In the genomic region with DNA sequence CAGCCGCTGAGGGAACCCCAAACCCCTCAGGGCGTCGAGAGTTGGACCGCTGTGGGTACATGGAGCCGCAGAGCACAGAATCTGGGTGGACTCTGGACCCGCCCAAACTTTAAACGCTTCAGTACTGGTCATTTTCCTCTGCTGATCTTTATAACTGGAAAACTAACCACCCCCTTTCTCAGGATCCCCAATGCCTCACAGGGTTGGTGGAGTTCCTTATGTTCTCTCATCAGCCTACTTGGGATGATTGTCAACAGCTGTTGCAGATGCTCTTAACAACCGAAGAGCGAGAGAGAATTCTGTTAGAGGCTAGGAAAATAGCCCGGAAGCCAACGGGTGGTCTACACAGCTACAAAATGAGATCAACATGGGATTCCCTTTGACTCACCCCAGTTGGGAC, we compare ENCODE assay signal across 8 mouse cellular contexts. TPM values are rescaled to one million over a fixed set of nuclear protein-coding genes. Genes with fewer than 3 reads are reported as not detected.
DNase-seq lines count a peak whose midpoint lies in the region; ATAC-seq and TF ChIP-seq lines count a peak whose summit lies in the region.
"Not testable (repeated sequence)": the region's sequence is repeated elsewhere in the genome, so short reads cannot be mapped to it uniquely, and the experiment has no call there.

A gene (plus strand): TSS at position 301 of the 400 bp plus-strand sequence.

- not testable (repeated sequence) for TF ChIP-seq CTCF in ES-Bruce4 (IDR thresholded peaks at IDR 0.05; ENCODE audit: low read depth, low read length)

- TF ChIP-seq POLR2A in ES-Bruce4 (IDR thresholded peaks at IDR 0.05; ENCODE audit: insufficient read depth, low read length): not testable (repeated sequence)

- not testable (repeated sequence) for H3K9ac ChIP-seq in ES-Bruce4 (ENCODE audit: low read depth, poor library complexity, severe bottlenecking); forebrain, embryonic 11.5 days (ENCODE audit: low read length); heart, embryonic 15.5 days; intestine, embryonic 16.5 days (ENCODE audit: low read depth, low read length); limb, embryonic 15.5 days; lung, embryonic 16.5 days (ENCODE audit: low read length); neural tube, embryonic 12.5 days

- 91% methylated on average over 11 of the region's 11 CpGs for WGBS in embryonic facial prominence, embryonic 10.5 days
- WGBS in forebrain, embryonic 11.5 days: 93% methylated on average over 11 of the region's 11 CpGs
- WGBS in heart, embryonic 15.5 days: 93% methylated on average over 11 of the region's 11 CpGs
- WGBS in intestine, embryonic 16.5 days: 95% methylated on average over 11 of the region's 11 CpGs
- 79% methylated on average over 11 of the region's 11 CpGs for WGBS in limb, embryonic 15.5 days
- WGBS in lung, embryonic 16.5 days: 91% methylated on average over 11 of the region's 11 CpGs
- 94% methylated on average over 11 of the region's 11 CpGs for WGBS in neural tube, embryonic 12.5 days

- H3K36me3 ChIP-seq in ES-Bruce4 (ENCODE audit: control insufficient read depth, insufficient read depth, low read length, poor library complexity, severe bottlenecking); embryonic facial prominence, embryonic 10.5 days (replicated peaks); forebrain, embryonic 11.5 days (ENCODE audit: control insufficient read depth, insufficient read depth, low read length); heart, embryonic 15.5 days; intestine, embryonic 16.5 days (ENCODE audit: control insufficient read depth, insufficient read depth, low read length); limb, embryonic 15.5 days; lung, embryonic 16.5 days (ENCODE audit: control insufficient read depth, insufficient read depth, low read length); neural tube, embryonic 12.5 days: not testable (repeated sequence)

- peaks cover 18% of the 10 kb centered on the region for H3K9me3 ChIP-seq in ES-Bruce4 (replicated peaks; ENCODE audit: control insufficient read depth, insufficient read depth, low read length, poor library complexity, severe bottlenecking)
- not testable (repeated sequence) for H3K9me3 ChIP-seq in embryonic facial prominence, embryonic 10.5 days; forebrain, embryonic 11.5 days (ENCODE audit: control insufficient read depth, low read length); heart, embryonic 15.5 days (replicated peaks); intestine, embryonic 16.5 days (ENCODE audit: control insufficient read depth, low read length); limb, embryonic 15.5 days; lung, embryonic 16.5 days (ENCODE audit: control insufficient read depth, low read length); neural tube, embryonic 12.5 days

- H3K4me1 ChIP-seq in ES-Bruce4 (ENCODE audit: control insufficient read depth, insufficient read depth, low read length); embryonic facial prominence, embryonic 10.5 days; forebrain, embryonic 11.5 days (replicated peaks; ENCODE audit: control insufficient read depth, insufficient read depth, low read length); heart, embryonic 15.5 days (replicated peaks); intestine, embryonic 16.5 days (ENCODE audit: control insufficient read depth, insufficient read depth, low read length); limb, embryonic 15.5 days; lung, embryonic 16.5 days (replicated peaks; ENCODE audit: control insufficient read depth, insufficient read depth, low read length); neural tube, embryonic 12.5 days: not testable (repeated sequence)

- H3K4me3 ChIP-seq in ES-Bruce4 (ENCODE audit: low read depth, low read length); embryonic facial prominence, embryonic 10.5 days; forebrain, embryonic 11.5 days (ENCODE audit: low read depth, low read length); heart, embryonic 15.5 days; intestine, embryonic 16.5 days (ENCODE audit: low read length); limb, embryonic 15.5 days; lung, embryonic 16.5 days (ENCODE audit: low read length); neural tube, embryonic 12.5 days: not testable (repeated sequence)

- not testable (repeated sequence) for H3K27me3 ChIP-seq in ES-Bruce4 (ENCODE audit: control insufficient read depth, insufficient read depth, low read length, poor library complexity, severe bottlenecking); embryonic facial prominence, embryonic 10.5 days (replicated peaks; ENCODE audit: low read depth, poor library complexity, severe bottlenecking); forebrain, embryonic 11.5 days (ENCODE audit: control insufficient read depth, insufficient read depth, low read length); heart, embryonic 15.5 days; intestine, embryonic 16.5 days (replicated peaks; ENCODE audit: control insufficient read depth, insufficient read depth, low read length); limb, embryonic 15.5 days; lung, embryonic 16.5 days (ENCODE audit: control insufficient read depth, insufficient read depth, low read depth, low read length); neural tube, embryonic 12.5 days (replicated peaks)

- not testable (repeated sequence) for H3K4me2 ChIP-seq in forebrain, embryonic 11.5 days (ENCODE audit: low read depth, low read length, severe bottlenecking); heart, embryonic 15.5 days; intestine, embryonic 16.5 days (ENCODE audit: low read depth, low read length); limb, embryonic 15.5 days; lung, embryonic 16.5 days (ENCODE audit: low read depth, low read length); neural tube, embryonic 12.5 days (replicated peaks)

- not testable (repeated sequence) for ATAC-seq in forebrain, embryonic 11.5 days (replicated peaks; ENCODE audit: low FRiP score); heart, embryonic 15.5 days (replicated peaks; ENCODE audit: insufficient number of reproducible peaks, insufficient read depth, low FRiP score, low read depth); intestine, embryonic 16.5 days; limb, embryonic 15.5 days (ENCODE audit: insufficient number of reproducible peaks, low FRiP score, low TSS enrichment, low read depth); lung, embryonic 16.5 days (ENCODE audit: low read depth); neural tube, embryonic 12.5 days (ENCODE audit: low FRiP score, low read depth)

- not testable (repeated sequence) for DNase-seq in embryonic facial prominence, embryonic 10.5 days (ENCODE audit: low spot score); forebrain, embryonic 11.5 days (ENCODE audit: low spot score)

- H3K27ac ChIP-seq in ES-Bruce4 (ENCODE audit: insufficient read depth, low read length); embryonic facial prominence, embryonic 10.5 days (replicated peaks); forebrain, embryonic 11.5 days (ENCODE audit: low read depth, low read length); heart, embryonic 15.5 days; intestine, embryonic 16.5 days (ENCODE audit: low read length); limb, embryonic 15.5 days; lung, embryonic 16.5 days (ENCODE audit: low read length); neural tube, embryonic 12.5 days: not testable (repeated sequence)

- TF ChIP-seq EP300 in ES-Bruce4 (IDR thresholded peaks at IDR 0.05; ENCODE audit: insufficient read depth, low read depth, low read length): not testable (repeated sequence)

RNA-seq across cellular contexts. Expression of the gene that starts here (rescaled TPM):
- polyA plus RNA-seq in ES-Bruce4 (2011; ENCODE audit: insufficient read depth, insufficient read length, low read depth, missing spikeins): 10.2 and 17.2 TPM in 2 replicates
- polyA plus RNA-seq in embryonic facial prominence, embryonic 10.5 days (2016; fragmentation: Nextera tagmentation; extraction: Ambion mirVana): 19.3 and 21.4 TPM in 2 replicates
- 25.0 and 28.7 TPM in 2 replicates for polyA plus RNA-seq in forebrain, embryonic 11.5 days (2014; fragmentation: Nextera tagmentation; extraction: Ambion mirVana)
- 16.6 and 17.3 TPM in 2 replicates for polyA plus RNA-seq in heart, embryonic 15.5 days (2015; fragmentation: Nextera tagmentation; extraction: Ambion mirVana)
- polyA plus RNA-seq in intestine, embryonic 16.5 days (2015; fragmentation: Nextera tagmentation; extraction: Ambion mirVana): 16.2 and 16.3 TPM in 2 replicates
- 24.0 and 25.5 TPM in 2 replicates for polyA plus RNA-seq in limb, embryonic 15.5 days (2015; fragmentation: Nextera tagmentation; extraction: Ambion mirVana)
- polyA plus RNA-seq in lung, embryonic 16.5 days (2015; fragmentation: Nextera tagmentation; extraction: Ambion mirVana): 31.1 and 33.6 TPM in 2 replicates
- polyA plus RNA-seq in neural tube, embryonic 12.5 days (2016; fragmentation: Nextera tagmentation; extraction: Ambion mirVana): 13.3 and 15.7 TPM in 2 replicates
